Mouse (Mus musculus) midbrain, embryonic 10.5 days (tissue): ENCODE results near the gene Icam5. TPM values are rescaled to one million over a fixed set of nuclear protein-coding genes. Genes with fewer than 3 reads are reported as not detected.
A peak's percentile ranks its signal among the peaks of the same experiment; 100 is the strongest.
"Not testable (repeated sequence)": the region's sequence is repeated elsewhere in the genome, so short reads cannot be mapped to it uniquely, and the experiment has no call there.

ENCODE experiments used
- DNase-seq: peaks from one replicate; pipeline ENCODE4 v3.0.0-alpha.2; 2017; ENCODE audit warnings: low spot score
- H3K27ac ChIP-seq: fragments of 300-500 bp; sonication (generic); replicated peaks from 2 replicates; pipeline ENCODE4 v1.5.1; 2016; ENCODE audit warnings: mild to moderate bottlenecking
- H3K27me3 ChIP-seq: fragments of 300-500 bp; sonication (generic); 2 replicates; pipeline ENCODE4 v1.6.1; 2016; ENCODE audit warnings: low read depth, mild to moderate bottlenecking; ENCODE audit not compliant: poor library complexity, severe bottlenecking
- H3K36me3 ChIP-seq: fragments of 300-500 bp; sonication (generic); 2 replicates; pipeline ENCODE4 v1.6.1; 2016; ENCODE audit warnings: mild to moderate bottlenecking, moderate library complexity
- H3K4me1 ChIP-seq: fragments of 300-500 bp; sonication (generic); 2 replicates; pipeline ENCODE4 v1.6.1; 2016
- H3K4me3 ChIP-seq: fragments of 300-500 bp; sonication (generic); 2 replicates; pipeline ENCODE4 v1.5.1; 2016; ENCODE audit warnings: mild to moderate bottlenecking, moderate library complexity
- H3K9me3 ChIP-seq: fragments of 300-500 bp; sonication (generic); replicated peaks from 2 replicates; pipeline ENCODE4 v1.6.1; 2016; ENCODE audit warnings: mild to moderate bottlenecking
- WGBS: fragments of 180-500 bp; shearing (Covaris S2); methylation state at CpG from one replicate; pipeline ENCODE4 v1.1.7; 2016; 5-methylcytosine and 5-hydroxymethylcytosine counted together
- polyA plus RNA-seq: library from polyadenylated mRNA; unstranded; fragments of >200 nt; fragmentation: Nextera tagmentation; extraction: Ambion mirVana; gene quantifications from 2 replicates; pipeline ENCODE4 v1.2.1, GENCODE M21; 2016

Gene Icam5
- polyA plus RNA-seq, 1 experiment from 2014 or later: not detected

GRCm38 (mm10) chr9:21031251-21031895 is 500 bp upstream of the Icam5 start:
- Histone ChIP-seq H3K27me3 (peaks cover 100% of the 10 kb centered on the region), H3K36me3 (no peaks in the 10 kb centered on the region), H3K27ac (no peak overlapping the region), H3K4me3 (peak overlapping the region; percentile 58), H3K9me3 (no peaks in the 10 kb centered on the region), H3K4me1 (peaks cover 71% of the 10 kb centered on the region)
- under 1% methylated on average over 36 of the region's 36 CpGs for WGBS
- DNase-seq: peak; percentile 58

GRCm38 (mm10) chr9:21032491-21032890 is 618 bp downstream of the Icam5 start:
- 3% methylated on average over 7 of the region's 7 CpGs for WGBS
- no peak overlapping the region for H3K27ac ChIP-seq
- no peak for DNase-seq
- H3K4me3 ChIP-seq: peak overlapping the region; percentile 58
- H3K4me1 ChIP-seq: peaks cover 82% of the 10 kb centered on the region
- H3K27me3 ChIP-seq: peaks cover 100% of the 10 kb centered on the region
- no peaks in the 10 kb centered on the region for H3K36me3 ChIP-seq
- H3K9me3 ChIP-seq: no peaks in the 10 kb centered on the region

GRCm38 (mm10) chr9:21033136-21033535 is 1.3 kb downstream of the Icam5 start:
- peaks cover 100% of the 10 kb centered on the region for H3K27me3 ChIP-seq
- no peak overlapping the region for H3K27ac ChIP-seq
- H3K4me1 ChIP-seq: peaks cover 82% of the 10 kb centered on the region
- H3K36me3 ChIP-seq: no peaks in the 10 kb centered on the region
- peak; percentile 72 for DNase-seq
- under 1% methylated on average over 34 of the region's 34 CpGs for WGBS
- H3K9me3 ChIP-seq: no peaks in the 10 kb centered on the region
- H3K4me3 ChIP-seq: peak overlapping the region; percentile 58

- H3K27ac ChIP-seq: no peak overlapping the region
- WGBS: 4% methylated on average over 17 of the region's 17 CpGs
- H3K4me1 ChIP-seq: peaks cover 79% of the 10 kb centered on the region
- H3K4me3 ChIP-seq: no peak overlapping the region
- H3K36me3 ChIP-seq: no peaks in the 10 kb centered on the region
- peak; percentile 35 for DNase-seq
- peaks cover 3% of the 10 kb centered on the region; the same call in 1 of the 2 replicates for H3K9me3 ChIP-seq
- peaks cover 100% of the 10 kb centered on the region for H3K27me3 ChIP-seq
Measured at GRCm38 (mm10) chr9:21034481-21035085, 2.7 kb downstream of the Icam5 start.

DNA sequence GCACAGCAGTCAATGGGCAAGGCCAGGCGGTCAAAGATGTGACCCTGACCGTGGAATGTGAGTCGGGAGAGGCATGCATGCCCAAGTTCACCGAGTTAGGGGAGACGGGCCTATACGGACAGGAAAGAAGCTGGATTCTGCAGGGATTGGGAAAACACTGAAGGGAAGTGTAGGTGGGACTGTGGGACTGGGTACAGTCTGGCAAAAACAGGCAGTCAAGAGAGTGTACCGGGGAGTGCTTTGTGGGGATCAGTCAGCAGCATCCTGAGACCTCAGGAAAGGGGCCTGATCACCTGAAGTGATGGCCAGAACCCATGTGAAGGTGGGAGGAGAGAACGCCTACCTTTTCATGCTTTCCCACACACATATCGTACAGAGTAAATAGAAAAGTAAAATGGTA is 3.7 kb downstream of the Icam5 start:
- 0 out of 2 replicates have a peak overlapping the region, but pooled peaks have one; percentile 2 for H3K4me3 ChIP-seq
- 20% methylated on average over 9 of the region's 9 CpGs for WGBS
- DNase-seq: no peak
- H3K27ac ChIP-seq: no peak overlapping the region
- H3K9me3 ChIP-seq: peaks cover 3% of the 10 kb centered on the region; the same call in 1 of the 2 replicates
- peaks cover 69% of the 10 kb centered on the region for H3K4me1 ChIP-seq
- H3K27me3 ChIP-seq: peaks cover 100% of the 10 kb centered on the region
- no peaks in the 10 kb centered on the region for H3K36me3 ChIP-seq

DNA sequence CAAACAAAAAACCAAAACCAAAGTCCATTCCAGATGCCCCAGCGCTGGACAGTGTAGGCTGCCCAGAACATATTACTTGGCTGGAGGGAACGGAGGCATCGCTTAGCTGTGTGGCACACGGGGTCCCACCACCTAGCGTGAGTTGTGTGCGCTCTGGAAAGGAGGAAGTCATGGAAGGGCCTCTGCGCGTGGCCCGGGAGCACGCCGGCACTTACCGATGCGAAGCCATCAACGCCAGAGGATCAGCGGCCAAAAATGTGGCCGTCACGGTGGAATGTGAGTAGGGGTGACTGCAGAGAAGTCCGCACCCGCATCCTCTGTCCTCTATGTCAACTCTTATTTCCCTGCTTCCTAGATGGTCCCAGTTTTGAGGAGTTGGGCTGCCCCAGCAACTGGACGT is 4.3 kb downstream of the Icam5 start:
- no peak overlapping the region for H3K27ac ChIP-seq
- WGBS: 6% methylated on average over 20 of the region's 20 CpGs
- H3K4me3 ChIP-seq: no peak overlapping the region
- peaks cover 3% of the 10 kb centered on the region; the same call in 1 of the 2 replicates for H3K9me3 ChIP-seq
- no peaks in the 10 kb centered on the region for H3K36me3 ChIP-seq
- DNase-seq: no peak
- H3K27me3 ChIP-seq: peaks cover 100% of the 10 kb centered on the region
- peaks cover 65% of the 10 kb centered on the region for H3K4me1 ChIP-seq

GRCm38 (mm10) chr9:21036666-21037065 is 4.8 kb downstream of the Icam5 start:
- peaks cover 100% of the 10 kb centered on the region for H3K27me3 ChIP-seq
- peaks cover 3% of the 10 kb centered on the region; the same call in 1 of the 2 replicates for H3K9me3 ChIP-seq
- H3K4me3 ChIP-seq: peak overlapping the region; percentile 49; the same call in 1 of the 2 replicates
- H3K36me3 ChIP-seq: no peaks in the 10 kb centered on the region
- H3K27ac ChIP-seq: no peak overlapping the region
- H3K4me1 ChIP-seq: peaks cover 62% of the 10 kb centered on the region
- no peak for DNase-seq
- WGBS: 1% methylated on average over 22 of the region's 22 CpGs

DNA sequence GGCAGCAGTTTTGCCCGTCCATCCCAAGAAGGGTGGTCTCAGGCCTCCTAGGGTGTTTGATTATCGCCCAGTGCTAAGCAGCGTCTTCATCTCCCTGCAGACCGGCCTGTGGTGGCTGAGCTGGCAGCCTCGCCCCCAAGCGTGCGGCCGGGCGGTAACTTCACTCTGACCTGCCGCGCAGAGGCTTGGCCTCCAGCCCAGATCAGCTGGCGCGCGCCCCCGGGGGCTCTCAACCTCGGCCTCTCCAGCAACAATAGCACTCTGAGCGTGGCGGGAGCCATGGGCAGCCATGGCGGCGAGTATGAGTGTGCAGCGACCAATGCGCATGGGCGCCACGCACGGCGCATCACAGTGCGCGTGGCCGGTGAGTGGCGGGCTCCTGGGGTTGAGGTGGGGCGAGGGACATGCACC is 5.6 kb downstream of the Icam5 start:
- Histone ChIP-seq H3K4me3 (peak overlapping the region; percentile 49), H3K27ac (peak overlapping the region; percentile 53; the same call in 1 of the 2 replicates), H3K27me3 (peaks cover 95% of the 10 kb centered on the region), H3K36me3 (no peaks in the 10 kb centered on the region), H3K9me3 (peaks cover 3% of the 10 kb centered on the region; the same call in 1 of the 2 replicates), H3K4me1 (peaks cover 53% of the 10 kb centered on the region)
- peak; percentile 47 for DNase-seq
- WGBS: 2% methylated on average over 31 of the region's 31 CpGs

DNA sequence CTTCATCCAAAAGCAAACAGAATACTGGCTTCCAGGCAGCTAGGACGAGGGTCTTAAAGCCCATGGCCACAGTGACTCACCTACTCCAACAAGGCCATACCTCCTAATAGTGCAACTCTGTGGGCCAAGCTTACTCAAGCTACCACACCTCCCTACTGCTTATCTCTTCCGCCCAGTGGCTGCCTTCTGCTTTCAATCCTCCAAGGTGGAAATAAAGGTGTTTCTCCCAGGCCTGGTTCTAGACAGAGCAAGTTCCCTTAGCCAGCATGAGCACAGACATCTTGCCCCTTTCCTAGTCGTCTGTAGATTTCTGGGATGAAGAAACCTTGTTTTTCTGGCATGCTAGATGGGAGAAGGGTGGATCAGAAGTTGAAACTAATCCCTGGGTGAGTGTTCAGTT is 7.9 kb downstream of the Icam5 start:
- no peak for DNase-seq
- peaks cover 37% of the 10 kb centered on the region for H3K4me1 ChIP-seq
- WGBS: 77% methylated on average over 3 of the region's 3 CpGs
- no peaks in the 10 kb centered on the region for H3K36me3 ChIP-seq
- peaks cover 72% of the 10 kb centered on the region for H3K27me3 ChIP-seq
- H3K4me3 ChIP-seq: no peak overlapping the region
- no peak overlapping the region for H3K27ac ChIP-seq
- peaks cover 3% of the 10 kb centered on the region; the same call in 1 of the 2 replicates for H3K9me3 ChIP-seq

- no peak overlapping the region for H3K27ac ChIP-seq
- no peak overlapping the region for H3K4me3 ChIP-seq
- H3K36me3 ChIP-seq: no peaks in the 10 kb centered on the region
- 57% methylated on average over 4 of the region's 4 CpGs for WGBS
- no peak for DNase-seq
- peaks cover 3% of the 10 kb centered on the region; the same call in 1 of the 2 replicates for H3K9me3 ChIP-seq
- H3K4me1 ChIP-seq: peaks cover 24% of the 10 kb centered on the region
- H3K27me3 ChIP-seq: peaks cover 56% of the 10 kb centered on the region
Measured at GRCm38 (mm10) chr9:21041308-21041707, 9.4 kb downstream of the Icam5 start.

GRCm38 (mm10) chr9:21043563-21043962 is 11.7 kb downstream of the Icam5 start:
- Histone ChIP-seq H3K27me3 (peaks cover 34% of the 10 kb centered on the region), H3K9me3 (peaks cover 3% of the 10 kb centered on the region; the same call in 1 of the 2 replicates), H3K4me1 (peaks cover 5% of the 10 kb centered on the region), H3K36me3 (no peaks in the 10 kb centered on the region), H3K27ac (no peak overlapping the region), H3K4me3 (no peak overlapping the region)
- no peak for DNase-seq
- WGBS: 90% methylated on average over 4 of the region's 4 CpGs

DNA sequence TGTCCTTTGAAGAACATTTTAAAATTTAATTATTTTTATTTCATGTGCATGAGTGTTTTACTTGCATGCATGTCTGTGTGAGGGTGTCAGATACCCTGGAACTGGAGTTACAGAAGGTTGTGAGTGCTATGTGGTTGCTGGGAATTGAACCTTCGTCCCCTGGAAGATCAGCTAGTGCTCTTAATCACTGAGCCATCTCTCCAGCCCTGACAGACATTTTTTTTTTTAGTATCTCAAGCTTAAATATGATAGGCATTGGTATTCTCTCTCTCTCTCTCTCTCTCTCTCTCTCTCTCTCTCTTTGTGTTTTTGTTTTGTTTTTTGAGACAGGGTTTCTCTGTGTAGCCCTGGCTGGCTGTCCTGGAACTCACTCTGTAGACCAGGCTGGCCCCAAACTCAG is 12.9 kb downstream of the Icam5 start:
- not testable (repeated sequence) for H3K27ac ChIP-seq, H3K9me3 ChIP-seq, H3K4me1 ChIP-seq, H3K4me3 ChIP-seq, DNase-seq, H3K36me3 ChIP-seq
- H3K27me3 ChIP-seq: peaks cover 22% of the 10 kb centered on the region
- 66% methylated on average over 1 of the region's 1 CpGs for WGBS

DNA sequence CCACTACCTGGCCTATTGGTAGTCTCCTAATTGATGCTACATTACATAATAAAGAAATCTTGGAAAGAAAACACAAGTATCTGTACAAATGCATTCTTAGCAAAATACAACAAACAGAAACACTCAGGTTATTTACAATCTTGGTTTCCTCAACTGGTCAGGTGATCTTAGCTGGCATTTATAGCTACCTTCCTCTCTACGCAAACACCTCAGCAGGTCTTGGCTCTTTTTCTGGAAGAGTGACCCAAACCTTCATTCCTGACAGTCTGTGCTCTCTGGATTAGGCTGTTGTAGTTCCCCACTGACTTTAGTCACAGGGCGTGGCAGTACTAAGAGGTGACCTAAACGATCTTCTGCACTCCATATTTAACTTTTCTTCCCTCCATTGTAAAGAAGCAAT is 13.4 kb downstream of the Icam5 start:
- no peaks in the 10 kb centered on the region for H3K9me3 ChIP-seq
- peaks cover 3% of the 10 kb centered on the region; the same call in 1 of the 2 replicates for H3K4me1 ChIP-seq
- DNase-seq: no peak
- no peak overlapping the region for H3K4me3 ChIP-seq
- 79% methylated on average over 3 of the region's 3 CpGs for WGBS
- H3K27ac ChIP-seq: no peak overlapping the region
- H3K36me3 ChIP-seq: no peaks in the 10 kb centered on the region
- peaks cover 17% of the 10 kb centered on the region for H3K27me3 ChIP-seq
